Mouse (Mus musculus) forebrain, embryonic 12.5 days (tissue): ENCODE data around the gene Plekhg1. TPM values are rescaled to one million over a fixed set of nuclear protein-coding genes. Genes with fewer than 3 reads are reported as not detected.
A peak's percentile ranks its signal among the peaks of the same experiment; 100 is the strongest.

ENCODE experiments used
- ATAC-seq: fragments of 200-750 bp; cut with Nextera tagmentation; 2 replicates; pipeline ENCODE4 v1.8.0; 2017; ENCODE audit warnings: moderate TSS enrichment; ENCODE audit not compliant: low FRiP score
- H3K27ac ChIP-seq: fragments of 300-500 bp; sonication (generic); 2 replicates; pipeline ENCODE4 v1.5.1; 2016; ENCODE audit warnings: mild to moderate bottlenecking
- H3K27me3 ChIP-seq: fragments of 300-500 bp; sonication (generic); 2 replicates; pipeline ENCODE4 v1.6.1; 2016; ENCODE audit warnings: mild to moderate bottlenecking
- H3K36me3 ChIP-seq: fragments of 300-500 bp; sonication (generic); replicated peaks from 2 replicates; pipeline ENCODE4 v1.6.1; 2016; ENCODE audit warnings: mild to moderate bottlenecking
- H3K4me1 ChIP-seq: fragments of 300-500 bp; sonication (generic); 2 replicates; pipeline ENCODE4 v1.6.1; 2016
- H3K4me2 ChIP-seq: fragments of 300-500 bp; sonication (generic); 2 replicates; pipeline ENCODE4 v1.6.1; 2016; ENCODE audit warnings: mild to moderate bottlenecking, moderate library complexity
- H3K4me3 ChIP-seq: fragments of 300-500 bp; sonication (generic); replicated peaks from 2 replicates; pipeline ENCODE4 v1.5.1; 2016; ENCODE audit warnings: mild to moderate bottlenecking
- H3K9ac ChIP-seq: fragments of 300-500 bp; sonication (generic); 2 replicates; pipeline ENCODE4 v1.6.1; 2016; ENCODE audit warnings: mild to moderate bottlenecking
- H3K9me3 ChIP-seq: fragments of 300-500 bp; sonication (generic); 2 replicates; pipeline ENCODE4 v1.6.1; 2016
- WGBS: fragments of 180-500 bp; shearing (Covaris S2); methylation state at CpG from one replicate; pipeline ENCODE4 v1.1.7; 2016; 5-methylcytosine and 5-hydroxymethylcytosine counted together
- polyA plus RNA-seq: library from polyadenylated mRNA; unstranded; fragments of >200 nt; fragmentation: Nextera tagmentation; extraction: Ambion mirVana; gene quantifications from 2 replicates; pipeline ENCODE4 v1.2.1, GENCODE M21; 2016

Plekhg1 gene
- polyA plus RNA-seq, 1 experiment from 2014 or later = 14.9 TPM

DNA sequence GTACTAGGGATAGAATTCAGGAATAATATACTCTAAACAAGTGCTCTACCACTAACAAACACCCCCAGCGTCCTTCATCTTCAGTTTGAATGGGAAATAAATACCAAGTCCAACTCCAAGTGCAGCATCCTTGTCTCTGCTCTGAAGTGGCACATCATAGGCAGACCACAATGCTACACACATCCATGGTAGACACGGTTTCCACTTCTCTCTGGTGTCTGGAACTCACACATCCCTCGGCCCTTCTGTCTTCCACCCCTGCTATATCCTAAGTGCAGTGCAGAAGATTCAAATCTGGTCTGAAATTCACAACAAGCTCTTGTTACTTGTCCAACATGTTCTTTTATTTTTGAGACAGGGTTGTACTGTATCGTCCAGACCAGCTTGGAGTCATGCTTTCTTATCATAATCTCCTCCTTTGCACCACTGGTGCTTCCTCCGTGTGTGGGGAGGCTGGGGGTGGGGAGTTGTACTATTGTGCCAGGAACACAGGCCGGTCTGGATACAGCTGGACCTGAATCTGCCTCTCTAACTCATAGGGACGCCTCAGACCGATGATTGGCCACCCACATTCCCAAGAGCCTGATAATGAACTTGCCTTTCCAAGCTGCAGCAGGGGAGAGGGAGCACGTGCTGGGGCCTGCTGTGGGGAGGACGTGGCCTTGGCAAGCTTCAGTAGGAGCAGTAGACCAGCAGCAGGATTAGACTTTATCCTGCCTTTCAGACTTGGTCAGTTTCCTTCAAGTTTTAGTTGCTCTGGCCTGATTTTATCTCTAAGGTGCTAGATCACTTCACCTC lies 70.5 kb downstream of the Plekhg1 start:
- H3K27ac ChIP-seq = no peak overlapping the region
- no peak overlapping the region for H3K9ac ChIP-seq
- H3K36me3 ChIP-seq = no peaks in the 10 kb centered on the region
- 74% methylated on average over 10 of the region's 10 CpGs for WGBS
- H3K4me1 ChIP-seq = no peaks in the 10 kb centered on the region
- H3K4me2 ChIP-seq = no peak overlapping the region
- no peak for ATAC-seq
- no peaks in the 10 kb centered on the region for H3K27me3 ChIP-seq
- no peaks in the 10 kb centered on the region for H3K9me3 ChIP-seq
- H3K4me3 ChIP-seq = no peak overlapping the region

DNA sequence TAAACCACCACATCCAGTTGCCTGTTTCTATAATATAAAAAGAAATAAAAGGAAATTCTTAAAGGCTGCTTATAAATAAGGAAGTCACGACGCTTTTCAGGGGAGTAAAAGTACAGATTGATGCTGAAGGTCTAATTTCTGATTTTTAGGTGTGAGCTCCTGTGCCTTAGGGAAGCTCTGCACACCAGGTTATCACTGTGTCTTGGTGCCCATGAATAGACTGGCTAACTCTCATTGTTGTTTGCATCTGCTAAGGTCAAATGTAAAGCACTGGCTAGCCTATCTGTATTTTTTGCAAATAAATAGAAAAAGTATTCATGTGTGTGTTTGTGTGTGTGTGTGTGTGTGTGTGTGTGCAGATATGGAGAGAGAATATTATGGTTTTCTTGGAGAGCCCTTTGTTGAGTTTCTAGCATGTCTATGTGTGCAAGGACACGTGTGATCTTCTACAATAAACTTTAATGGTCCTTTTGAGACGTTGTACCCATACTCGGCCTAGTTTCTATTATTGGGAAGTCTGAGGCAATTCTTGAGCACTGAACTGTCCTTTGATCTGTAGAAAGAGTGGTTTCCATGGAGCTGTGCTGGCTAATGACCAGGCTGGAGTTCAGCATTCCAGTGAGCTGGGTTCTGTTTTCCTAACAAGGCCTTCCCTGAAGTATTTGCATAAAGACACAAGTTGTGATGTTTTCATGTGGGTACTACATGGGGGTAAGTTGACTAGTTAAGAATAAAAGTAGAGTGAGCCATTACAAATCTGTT lies 79.0 kb downstream of the Plekhg1 start:
- Histone ChIP-seq H3K9me3 (no peaks in the 10 kb centered on the region), H3K4me3 (no peak overlapping the region), H3K4me1 (peaks cover 19% of the 10 kb centered on the region), H3K36me3 (no peaks in the 10 kb centered on the region), H3K27ac (peak overlapping the region; percentile 56; the same call in 1 of the 2 replicates), H3K9ac (no peak overlapping the region), H3K4me2 (no peak overlapping the region), H3K27me3 (no peaks in the 10 kb centered on the region)
- ATAC-seq = peak; percentile 90
- 30% methylated on average over 5 of the region's 5 CpGs for WGBS

DNA sequence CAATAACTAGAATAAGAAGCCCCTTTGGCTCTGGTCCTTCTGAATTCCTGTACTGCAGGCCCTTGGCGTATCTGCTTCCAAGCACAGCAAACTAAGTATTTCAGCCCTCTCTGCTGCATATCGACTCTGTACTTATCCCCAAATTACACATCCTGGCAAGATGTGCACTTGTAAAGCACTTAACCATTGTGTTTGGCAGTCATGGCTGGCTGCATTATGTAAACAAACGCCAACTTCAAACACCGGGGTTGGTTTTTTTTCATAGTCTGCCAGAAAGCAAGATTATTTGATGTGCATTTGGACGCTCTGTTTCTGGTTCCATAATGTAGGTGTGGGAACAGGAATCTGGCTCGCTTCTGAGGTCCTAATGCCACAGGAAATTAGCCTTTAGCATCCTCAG lies 83.7 kb downstream of the Plekhg1 start:
- Histone ChIP-seq H3K9ac (no peak overlapping the region), H3K4me1 (peaks cover 25% of the 10 kb centered on the region), H3K27me3 (no peaks in the 10 kb centered on the region), H3K36me3 (no peaks in the 10 kb centered on the region), H3K4me2 (no peak overlapping the region), H3K27ac (no peak overlapping the region), H3K9me3 (no peaks in the 10 kb centered on the region), H3K4me3 (no peak overlapping the region)
- WGBS = 79% methylated on average over 6 of the region's 6 CpGs
- no peak for ATAC-seq

DNA sequence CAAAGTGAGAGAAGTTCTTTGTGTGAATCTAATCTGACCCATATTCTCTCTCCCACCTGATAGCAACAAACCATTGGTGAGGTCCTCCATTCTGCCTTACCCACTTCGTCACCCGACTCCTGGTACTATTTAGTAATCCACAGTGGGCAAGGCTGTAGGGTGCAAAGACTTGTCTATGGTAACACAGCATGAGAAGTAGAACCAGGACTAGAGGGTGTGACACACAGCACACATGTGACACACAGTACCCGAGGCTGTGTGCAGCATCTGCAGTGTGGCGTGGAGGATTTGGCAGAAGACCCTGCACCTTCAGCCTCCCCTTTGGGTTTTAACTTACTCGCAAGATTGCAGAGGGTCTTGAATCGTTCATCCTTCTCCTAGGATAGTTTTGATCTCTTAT lies 85.9 kb downstream of the Plekhg1 start:
- Histone ChIP-seq H3K27ac (no peak overlapping the region), H3K9ac (no peak overlapping the region), H3K36me3 (no peaks in the 10 kb centered on the region), H3K4me3 (no peak overlapping the region), H3K4me1 (peaks cover 16% of the 10 kb centered on the region), H3K4me2 (no peak overlapping the region), H3K27me3 (no peaks in the 10 kb centered on the region), H3K9me3 (no peaks in the 10 kb centered on the region)
- no peak for ATAC-seq
- 90% methylated on average over 6 of the region's 6 CpGs for WGBS

DNA sequence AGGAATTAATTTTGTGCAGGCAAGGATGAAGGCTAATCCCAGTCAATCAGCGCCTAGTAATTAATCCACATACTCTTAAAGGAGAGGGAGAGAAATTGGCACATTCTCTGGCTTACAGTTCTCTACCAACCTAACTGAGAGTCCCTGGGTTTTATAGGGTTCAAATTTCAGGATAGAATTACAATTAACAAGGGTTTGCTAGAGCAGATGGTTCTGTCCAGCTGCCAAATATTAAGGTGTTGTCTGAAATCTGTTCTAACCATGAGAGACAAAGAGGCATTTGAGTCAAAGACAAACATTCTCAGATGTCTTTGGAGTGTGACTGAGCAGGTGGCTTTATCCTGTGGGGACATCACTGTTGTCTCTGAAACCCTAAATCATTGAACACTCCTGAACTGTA lies 87.2 kb downstream of the Plekhg1 start:
- Histone ChIP-seq H3K9me3 (no peaks in the 10 kb centered on the region), H3K36me3 (no peaks in the 10 kb centered on the region), H3K4me2 (no peak overlapping the region), H3K27me3 (no peaks in the 10 kb centered on the region), H3K27ac (no peak overlapping the region), H3K9ac (no peak overlapping the region), H3K4me1 (peaks cover 16% of the 10 kb centered on the region), H3K4me3 (no peak overlapping the region)
- ATAC-seq = peak; percentile 78; the same call in 1 of the 2 replicates
- 20% methylated on average over 1 of the region's 1 CpGs for WGBS

DNA sequence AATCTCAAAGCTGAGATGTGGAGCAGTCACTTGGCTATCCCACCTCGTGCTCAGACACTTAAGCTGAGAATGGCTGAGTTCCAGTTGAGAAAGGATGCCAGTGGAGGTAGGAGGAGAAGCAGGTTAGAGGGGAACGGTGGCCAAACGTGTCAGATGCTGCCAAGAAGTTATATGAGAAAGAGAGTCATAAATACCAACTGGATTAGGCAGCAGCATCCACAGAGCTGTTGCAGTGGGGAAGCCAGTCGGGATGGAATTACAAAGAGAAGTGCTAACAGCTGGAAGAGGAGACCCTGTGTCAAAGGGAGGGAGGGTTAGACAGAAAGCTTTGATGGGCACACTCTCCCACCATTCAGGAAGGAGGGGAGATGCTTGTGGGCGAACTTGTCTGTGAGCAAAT lies 89.3 kb downstream of the Plekhg1 start:
- 57% methylated on average over 5 of the region's 5 CpGs for WGBS

DNA sequence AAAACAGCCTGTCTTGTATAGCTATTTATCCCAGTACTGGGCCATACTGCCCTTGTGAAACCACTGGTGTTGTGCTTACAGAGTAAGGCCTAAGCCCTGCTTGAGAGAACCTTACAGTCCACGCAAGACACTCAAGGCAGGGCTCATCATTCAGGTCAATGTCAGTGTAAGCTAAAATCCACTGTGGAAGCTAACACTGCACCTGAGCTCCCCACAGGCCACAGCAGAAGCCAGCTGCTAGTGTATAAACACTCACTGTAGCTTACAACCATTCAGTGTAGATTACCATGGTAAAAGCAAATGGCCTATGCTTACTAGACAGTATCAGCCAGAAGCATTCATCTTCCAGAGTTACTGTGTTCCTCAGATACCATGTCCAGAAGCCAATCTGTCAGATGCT lies 90.5 kb downstream of the Plekhg1 start:
- no peak overlapping the region for H3K4me3 ChIP-seq
- H3K27ac ChIP-seq = no peak overlapping the region
- no peaks in the 10 kb centered on the region for H3K9me3 ChIP-seq
- H3K9ac ChIP-seq = no peak overlapping the region
- no peak overlapping the region for H3K4me2 ChIP-seq
- H3K36me3 ChIP-seq = no peaks in the 10 kb centered on the region
- ATAC-seq = no peak
- 87% methylated on average over 1 of the region's 1 CpGs for WGBS
- H3K27me3 ChIP-seq = no peaks in the 10 kb centered on the region
- peaks cover 16% of the 10 kb centered on the region for H3K4me1 ChIP-seq

More for the DNA sequence above, 89.3 kb downstream of the Plekhg1 start:
- Histone ChIP-seq H3K4me2 (no peak overlapping the region), H3K27ac (no peak overlapping the region), H3K36me3 (no peaks in the 10 kb centered on the region), H3K4me1 (peaks cover 16% of the 10 kb centered on the region), H3K4me3 (no peak overlapping the region), H3K9ac (no peak overlapping the region), H3K9me3 (no peaks in the 10 kb centered on the region), H3K27me3 (no peaks in the 10 kb centered on the region)
- no peak for ATAC-seq

DNA sequence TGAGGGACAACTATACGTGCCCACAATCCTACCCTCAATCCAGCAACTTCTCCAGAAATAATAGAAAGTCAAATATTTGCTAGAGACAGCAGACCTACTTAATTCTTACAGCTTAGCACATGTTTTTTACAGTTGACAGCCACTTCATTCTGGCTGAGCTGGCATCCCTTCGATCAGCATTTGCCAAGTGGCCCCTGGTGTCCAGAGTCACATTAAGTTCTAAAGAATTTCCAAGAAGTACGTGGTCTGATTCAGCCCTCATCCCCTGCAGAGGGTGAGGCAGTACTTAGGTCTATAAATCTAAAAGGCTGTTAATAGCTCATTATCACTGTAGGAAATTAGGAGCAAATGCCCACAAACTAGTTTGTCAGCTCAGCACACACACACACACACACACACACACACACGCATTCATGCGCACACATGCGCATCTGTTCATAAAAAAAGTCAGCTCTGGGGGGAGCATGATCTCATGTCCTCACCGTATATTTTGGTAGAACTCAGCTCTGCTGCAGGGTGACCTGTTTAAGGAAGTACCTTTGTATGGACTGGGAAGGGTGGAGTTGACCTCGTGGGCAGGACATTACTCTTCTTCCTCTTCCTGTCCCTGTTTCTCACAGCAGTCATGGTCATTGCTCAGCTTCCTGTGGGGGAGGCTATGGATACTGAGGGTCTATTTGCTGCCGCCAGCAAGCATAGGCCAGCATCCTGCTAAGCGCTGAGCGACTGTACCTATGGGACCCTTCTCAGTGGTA lies 91.6 kb downstream of the Plekhg1 start:
- Histone ChIP-seq H3K4me2 (no peak overlapping the region), H3K4me3 (no peak overlapping the region), H3K4me1 (peaks cover 10% of the 10 kb centered on the region), H3K36me3 (no peaks in the 10 kb centered on the region), H3K9me3 (no peaks in the 10 kb centered on the region), H3K27me3 (no peaks in the 10 kb centered on the region), H3K9ac (no peak overlapping the region), H3K27ac (no peak overlapping the region)
- WGBS = 87% methylated on average over 11 of the region's 11 CpGs
- no peak for ATAC-seq

DNA sequence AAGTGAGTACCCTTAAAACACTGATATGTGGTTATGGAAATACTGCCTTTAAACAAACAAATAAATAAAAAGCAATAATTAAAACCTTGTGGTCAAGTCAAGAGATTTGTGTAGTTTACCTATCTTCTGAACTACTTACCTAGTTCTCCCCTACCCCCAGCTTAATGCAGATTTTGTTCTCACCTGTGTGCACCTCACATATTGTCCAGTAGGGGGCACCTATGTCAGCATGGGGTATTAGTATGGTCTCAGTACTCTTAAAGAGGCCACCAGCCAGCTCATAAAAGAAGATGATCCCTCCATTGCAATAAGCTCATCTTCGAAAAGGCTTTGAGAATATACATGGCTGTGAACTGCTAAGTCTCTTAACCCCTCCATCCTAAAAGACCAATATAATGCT lies 93.9 kb downstream of the Plekhg1 start:
- Histone ChIP-seq H3K9me3 (no peaks in the 10 kb centered on the region), H3K4me2 (no peak overlapping the region), H3K4me3 (no peak overlapping the region), H3K9ac (no peak overlapping the region), H3K27me3 (no peaks in the 10 kb centered on the region), H3K4me1 (peaks cover 4% of the 10 kb centered on the region; the same call in 1 of the 2 replicates), H3K27ac (no peak overlapping the region), H3K36me3 (no peaks in the 10 kb centered on the region)
- no peak for ATAC-seq
- WGBS = 100% methylated on average over 1 of the region's 1 CpGs

DNA sequence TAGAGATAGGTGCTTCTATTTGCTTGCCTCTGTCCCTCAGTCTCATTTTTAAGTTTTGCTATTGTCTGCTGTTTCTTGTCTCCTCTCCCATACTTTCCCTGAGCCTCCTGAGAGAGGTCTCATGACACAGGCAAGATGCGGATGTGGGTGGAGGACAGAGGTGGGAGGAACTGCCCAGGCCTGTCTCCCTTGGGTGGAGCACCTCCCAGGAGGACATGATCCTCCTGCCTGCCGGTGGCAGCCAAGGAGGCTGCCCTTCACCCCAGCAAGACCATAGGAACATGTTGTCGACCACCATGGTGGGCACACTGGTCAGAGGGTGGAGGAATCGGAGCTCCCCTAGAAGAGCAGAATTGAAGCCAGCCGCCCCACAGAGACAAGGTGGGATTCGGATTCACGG lies 94.5 kb downstream of the Plekhg1 start:
- Histone ChIP-seq H3K27ac (no peak overlapping the region), H3K9me3 (no peaks in the 10 kb centered on the region), H3K4me2 (no peak overlapping the region), H3K4me3 (no peak overlapping the region), H3K27me3 (no peaks in the 10 kb centered on the region), H3K36me3 (no peaks in the 10 kb centered on the region), H3K4me1 (no peaks in the 10 kb centered on the region; the same call in 1 of the 2 replicates), H3K9ac (no peak overlapping the region)
- WGBS = 90% methylated on average over 7 of the region's 7 CpGs
- ATAC-seq = no peak

DNA sequence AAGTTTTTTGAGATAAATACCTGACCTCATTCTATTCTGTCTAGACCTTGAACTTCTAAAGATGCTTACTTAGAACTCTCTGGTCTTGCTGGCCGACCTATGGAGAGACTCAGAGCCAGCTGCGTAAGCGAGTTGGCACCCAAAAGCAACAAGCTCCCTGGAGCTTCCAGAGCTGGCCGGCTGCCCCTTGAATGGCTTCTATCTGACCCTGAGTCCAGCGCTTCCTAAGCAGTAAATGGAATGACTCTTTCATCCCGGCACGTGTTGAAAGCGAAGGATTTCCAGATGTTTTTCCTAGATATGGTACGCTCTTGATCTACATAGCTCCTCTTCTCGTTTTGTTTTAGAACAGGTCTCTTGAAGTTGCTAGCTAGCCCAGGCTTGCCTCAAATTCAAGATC lies 95.5 kb downstream of the Plekhg1 start:
- H3K9me3 ChIP-seq = no peaks in the 10 kb centered on the region
- no peak overlapping the region for H3K9ac ChIP-seq
- no peaks in the 10 kb centered on the region for H3K4me1 ChIP-seq
- no peak overlapping the region for H3K4me2 ChIP-seq
- WGBS = 84% methylated on average over 10 of the region's 10 CpGs
- ATAC-seq = no peak
- no peaks in the 10 kb centered on the region for H3K27me3 ChIP-seq
- H3K36me3 ChIP-seq = no peaks in the 10 kb centered on the region
- no peak overlapping the region for H3K4me3 ChIP-seq
- no peak overlapping the region for H3K27ac ChIP-seq

DNA sequence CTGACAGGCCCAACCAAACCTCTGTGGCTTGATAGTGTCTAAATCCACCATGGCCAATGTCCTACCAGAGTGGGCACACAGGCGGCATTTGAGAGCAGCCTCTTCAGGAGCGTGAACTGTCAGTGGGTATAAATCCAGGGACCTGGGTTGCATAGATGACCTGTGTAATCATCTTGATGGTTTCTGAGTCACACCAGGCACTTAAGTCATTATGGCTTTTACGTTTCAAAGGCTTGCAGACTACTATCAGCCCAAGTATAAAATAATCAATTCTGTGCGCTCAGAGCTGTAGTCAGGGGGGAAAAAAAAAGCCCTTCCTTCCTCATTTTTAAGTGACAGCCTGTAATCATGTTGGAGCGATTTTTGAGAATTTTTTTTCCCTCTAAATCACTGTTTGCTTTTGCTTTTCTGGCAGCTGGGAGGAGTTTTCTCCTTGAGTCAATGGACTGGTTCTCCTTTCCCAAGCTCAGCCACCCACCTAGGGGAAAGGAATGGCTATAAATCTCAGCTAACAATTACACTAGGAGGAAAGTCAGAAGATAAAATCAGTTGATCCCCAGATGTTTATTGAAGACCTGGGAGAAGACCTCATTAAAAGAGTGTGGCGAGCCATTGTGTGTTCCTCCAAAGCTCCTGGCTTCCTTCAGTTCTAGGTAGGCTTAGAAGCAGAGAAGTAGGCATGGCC lies 99.7 kb downstream of the Plekhg1 start:
- ATAC-seq = peak; percentile 36; the same call in 1 of the 2 replicates
- Histone ChIP-seq H3K9me3 (no peaks in the 10 kb centered on the region), H3K36me3 (no peaks in the 10 kb centered on the region), H3K4me3 (no peak overlapping the region), H3K4me1 (no peaks in the 10 kb centered on the region), H3K27ac (0 out of 2 replicates have a peak overlapping the region, but pooled peaks have one; percentile 25), H3K27me3 (no peaks in the 10 kb centered on the region), H3K4me2 (no peak overlapping the region), H3K9ac (no peak overlapping the region)
- WGBS = 73% methylated on average over 6 of the region's 6 CpGs
